In the genomic region with DNA sequence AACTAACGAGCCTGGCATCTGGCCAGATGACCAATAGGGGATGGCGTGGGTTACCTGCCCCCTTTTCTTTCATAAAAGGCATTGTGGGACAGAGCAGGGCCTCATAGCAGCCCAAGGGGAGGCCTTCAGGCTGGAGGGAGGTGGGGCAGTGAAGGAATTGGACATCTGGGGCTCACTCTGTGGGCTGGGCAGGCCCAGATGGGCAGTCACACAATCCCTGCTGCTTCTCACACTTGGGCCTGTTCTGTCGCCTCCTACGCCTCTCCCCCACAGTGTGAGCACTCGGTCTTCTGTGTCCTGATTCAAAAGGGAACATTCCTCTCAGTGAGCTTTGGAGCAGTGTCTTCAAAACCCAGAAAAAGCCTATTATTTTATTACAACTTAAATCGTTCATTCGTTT, we compare ENCODE assay signal across 9 mouse cellular contexts. TPM values are rescaled to one million over a fixed set of nuclear protein-coding genes. Genes with fewer than 3 reads are reported as not detected.
DNase-seq lines count a peak whose midpoint lies in the region; ATAC-seq lines count a peak whose summit lies in the region.
"Had no signal": no experiment of that assay in that cellular context is flagged by ENCODE, and none has a peak within 500 bp of the region (broad histone marks: within the 10 kb centered on the region; RNA-seq: fewer than 3 reads in every experiment).

No protein-coding gene starts in this region.

- no peak overlapping the region for H3K4me3 ChIP-seq in forebrain, embryonic 13.5 days

- intact Hi-C loops in gastrocnemius, postnatal 14 days (cut with DNase I; ENCODE audit: low total_unique reads): no loop called here

- DNase-seq in ovary, adult 18-20 months (ENCODE audit: low spot score): peak; percentile 43
- no peak for DNase-seq in ovary, postnatal 10 days (ENCODE audit: low spot score)
- DNase-seq in layer of hippocampus, postnatal 10 days (ENCODE audit: low spot score in 2 of 2): peak; percentile 51 to 59
- peak; percentile 37 for DNase-seq in ovary, postnatal 36 days (ENCODE audit: low spot score)
- DNase-seq in spleen, adult 12 weeks (ENCODE audit: low spot score): no peak
- DNase-seq in gastrocnemius, postnatal 14 days: no peak

- H3K9ac ChIP-seq in forebrain, embryonic 13.5 days: no peak overlapping the region; the same call in 1 of the 2 replicates

- 25% methylated on average over 7 of the region's 7 CpGs for WGBS in forebrain, embryonic 13.5 days

- H3K4me1 ChIP-seq in forebrain, embryonic 13.5 days: peaks cover 14% of the 10 kb centered on the region

- H3K27ac ChIP-seq in forebrain, embryonic 13.5 days: no peak overlapping the region

- H3K27me3 ChIP-seq in forebrain, embryonic 13.5 days: no peaks in the 10 kb centered on the region

- no peaks in the 10 kb centered on the region for H3K9me3 ChIP-seq in forebrain, embryonic 13.5 days (replicated peaks)

- H3K4me2 ChIP-seq in forebrain, embryonic 13.5 days: no peak overlapping the region

- peak; percentile 65; the same call in 1 of the 2 replicates for ATAC-seq in forebrain, embryonic 13.5 days
- ATAC-seq in monocyte, adult 5-6 weeks (replicated peaks; ENCODE audit: insufficient number of reproducible peaks, low FRiP score, low TSS enrichment, poor library complexity, severe bottlenecking): no peak

- no peaks in the 10 kb centered on the region for H3K36me3 ChIP-seq in forebrain, embryonic 13.5 days (ENCODE audit: poor library complexity, severe bottlenecking)

RNA-seq across cellular contexts. Expression of gene Ddo, which starts 8.5 kb away (rescaled TPM):
- polyA plus RNA-seq in forebrain, embryonic 13.5 days (2015; fragmentation: Nextera tagmentation; extraction: Ambion mirVana): 0.25 and 0.44 TPM in 2 replicates
- 1 to 10 TPM; 6.4 to 8.4 TPM for total RNA-seq in layer of hippocampus, postnatal 10 days (2021)
- total RNA-seq in monocyte, adult 5-6 weeks (2017): not detected in 3 replicates
- total RNA-seq in gastrocnemius, postnatal 14 days (2021): 10 to 100 TPM; 22.0 to 24.3 TPM
- total RNA-seq: hematopoietic stem cell, adult 5-6 weeks had no signal

RNA-seq across cellular contexts. Expression of gene Mettl24, which starts 44.8 kb away (rescaled TPM):
- polyA plus RNA-seq in forebrain, embryonic 13.5 days (2015; fragmentation: Nextera tagmentation; extraction: Ambion mirVana): 0.21 and 0.34 TPM in 2 replicates
- 1 to 10 TPM; 1.5 to 2.4 TPM for total RNA-seq in layer of hippocampus, postnatal 10 days (2021)
- not detected in 3 replicates for total RNA-seq in monocyte, adult 5-6 weeks (2017)
- total RNA-seq in gastrocnemius, postnatal 14 days (2021): 1 to 10 TPM in 1 of 2 experiments, under 1 TPM in 1; 0.88 to 1.1 TPM
- total RNA-seq: hematopoietic stem cell, adult 5-6 weeks had no signal

Comparison
In these comparisons a context has a peak if more than half of its experiments do, and no peak if none do; other contexts are left out.
1. DNase-seq: peak in ovary, adult 18-20 months (single experiment), layer of hippocampus, postnatal 10 days (2 of 2) and ovary, postnatal 36 days (single experiment); none in ovary, postnatal 10 days (single experiment), spleen, adult 12 weeks (single experiment) and gastrocnemius, postnatal 14 days (single experiment).